Mouse (Mus musculus) forebrain, embryonic 14.5 days (tissue): ENCODE measurements around the gene Tns1. TPM values are rescaled to one million over a fixed set of nuclear protein-coding genes. Genes with fewer than 3 reads are reported as not detected.

Experiments used
- ATAC-seq: fragments of 200-750 bp; cut with Nextera tagmentation; 2 replicates; pipeline ENCODE4 v1.8.0; 2017; ENCODE audit warnings: mild to moderate bottlenecking, moderate library complexity
- DNase-seq: peaks from one replicate; pipeline ENCODE4 v3.0.0-alpha.2; 2015; ENCODE audit warnings: low spot score
- H3K27ac ChIP-seq: fragments of 300-500 bp; sonication (generic); 2 replicates; pipeline ENCODE4 v1.5.1; 2014; ENCODE audit warnings: low read depth, mild to moderate bottlenecking, control low read depth, low read length, moderate library complexity
- H3K27me3 ChIP-seq: fragments of 300-500 bp; sonication (generic); replicated peaks from 2 replicates; pipeline ENCODE4 v1.6.1; 2014; ENCODE audit warnings: low read length, control low read depth, mixed read lengths; ENCODE audit not compliant: control insufficient read depth, insufficient read depth
- H3K36me3 ChIP-seq: fragments of 300-500 bp; sonication (generic); 2 replicates; pipeline ENCODE4 v1.6.1; 2014; ENCODE audit warnings: low read length, control low read depth; ENCODE audit not compliant: control insufficient read depth, insufficient read depth
- H3K4me1 ChIP-seq: fragments of 300-500 bp; sonication (generic); 2 replicates; pipeline ENCODE4 v1.6.1; 2014; ENCODE audit warnings: antibody characterized with exemption, low read length, control low read depth; ENCODE audit not compliant: control insufficient read depth, insufficient read depth
- H3K4me2 ChIP-seq: fragments of 300-500 bp; sonication (generic); 2 replicates; pipeline ENCODE4 v1.6.1; 2014; ENCODE audit warnings: mild to moderate bottlenecking, control low read depth, low read length
- H3K4me3 ChIP-seq: fragments of 300-500 bp; sonication (generic); 2 replicates; pipeline ENCODE4 v1.5.1; 2014; ENCODE audit warnings: low read depth, low read length, control low read depth
- H3K9ac ChIP-seq: fragments of 300-500 bp; sonication (generic); 2 replicates; pipeline ENCODE4 v1.6.1; 2014; ENCODE audit warnings: mild to moderate bottlenecking, low read length, control low read depth, moderate library complexity
- H3K9me3 ChIP-seq: fragments of 300-500 bp; sonication (generic); replicated peaks from 2 replicates; pipeline ENCODE4 v1.6.1; 2016; ENCODE audit warnings: low read length, control low read depth, mixed read lengths; ENCODE audit not compliant: control insufficient read depth
- WGBS: fragments of 180-500 bp; shearing (Covaris S2); extraction: QIAGEN DNeasy Blood & Tissue Kit; methylation state at CpG from one replicate; pipeline ENCODE4 v1.1.7; 2014; 5-methylcytosine and 5-hydroxymethylcytosine counted together
- polyA plus RNA-seq: library from polyadenylated mRNA; unstranded; fragments of >200 nt; fragmentation: Nextera tagmentation; extraction: Ambion mirVana; gene quantifications from 2 replicates; pipeline ENCODE4 v1.2.1, GENCODE M21; 2014

Gene Tns1
- polyA plus RNA-seq, 1 experiment from 2014 or later, result 7.7 TPM

GRCm38 (mm10) chr1:74098004-74099000 is 25.9 kb downstream of the Tns1 start:
- peak overlapping the region; percentile 90 for H3K4me2 ChIP-seq
- H3K27ac ChIP-seq, result peak overlapping the region; percentile 88
- peak overlapping the region; percentile 78 for H3K9ac ChIP-seq
- peaks cover 29% of the 10 kb centered on the region for H3K4me1 ChIP-seq
- no peaks in the 10 kb centered on the region for H3K36me3 ChIP-seq
- DNase-seq (peak; percentile 85), ATAC-seq (peak; percentile 76)
- H3K27me3 ChIP-seq, result 0 out of 2 replicates have a peak, but pooled peaks cover 4% of the 10 kb centered on the region
- peak overlapping the region; percentile 54 for H3K4me3 ChIP-seq
- H3K9me3 ChIP-seq, result no peaks in the 10 kb centered on the region
- WGBS, result under 1% methylated on average over 56 of the region's 58 CpGs

- 66% methylated on average over 3 of the region's 3 CpGs for WGBS
- 0 out of 2 replicates have a peak, but pooled peaks cover 4% of the 10 kb centered on the region for H3K27me3 ChIP-seq
- no peak for ATAC-seq
- H3K4me3 ChIP-seq, result no peak overlapping the region
- H3K27ac ChIP-seq, result no peak overlapping the region
- H3K9me3 ChIP-seq, result no peaks in the 10 kb centered on the region
- no peaks in the 10 kb centered on the region for H3K36me3 ChIP-seq
- no peak for DNase-seq
- H3K9ac ChIP-seq, result no peak overlapping the region
- no peak overlapping the region for H3K4me2 ChIP-seq
- peaks cover 21% of the 10 kb centered on the region for H3K4me1 ChIP-seq
These were observed 28.5 kb downstream of the Tns1 start for GRCm38 (mm10) chr1:74095728-74096127.

DNA sequence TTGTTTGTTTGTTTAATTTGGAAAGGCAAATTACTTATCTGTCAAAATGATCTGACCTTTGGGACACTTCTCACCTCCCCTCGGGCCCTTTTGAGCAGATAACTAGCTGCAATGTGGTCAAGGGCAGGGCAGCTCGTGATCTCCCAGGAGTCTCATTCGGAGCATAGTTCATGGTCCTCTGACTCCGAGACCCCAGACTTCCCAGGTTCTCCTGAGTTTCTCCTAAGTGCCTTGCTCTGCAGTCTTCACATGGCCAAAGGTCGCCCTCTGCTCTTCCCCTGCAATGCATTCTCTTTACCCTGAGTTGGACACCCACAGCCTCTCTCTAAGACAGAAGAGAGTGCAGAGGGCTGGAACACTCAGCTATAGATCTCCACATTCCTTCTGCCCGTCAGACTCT is 29.0 kb downstream of the Tns1 start:
- Histone ChIP-seq H3K4me2 (no peak overlapping the region), H3K27ac (no peak overlapping the region), H3K36me3 (no peaks in the 10 kb centered on the region), H3K27me3 (0 out of 2 replicates have a peak, but pooled peaks cover 4% of the 10 kb centered on the region), H3K4me1 (peaks cover 21% of the 10 kb centered on the region), H3K9ac (no peak overlapping the region), H3K9me3 (no peaks in the 10 kb centered on the region), H3K4me3 (no peak overlapping the region)
- DNase-seq (no peak), ATAC-seq (no peak)
- WGBS, result 80% methylated on average over 6 of the region's 6 CpGs

DNA sequence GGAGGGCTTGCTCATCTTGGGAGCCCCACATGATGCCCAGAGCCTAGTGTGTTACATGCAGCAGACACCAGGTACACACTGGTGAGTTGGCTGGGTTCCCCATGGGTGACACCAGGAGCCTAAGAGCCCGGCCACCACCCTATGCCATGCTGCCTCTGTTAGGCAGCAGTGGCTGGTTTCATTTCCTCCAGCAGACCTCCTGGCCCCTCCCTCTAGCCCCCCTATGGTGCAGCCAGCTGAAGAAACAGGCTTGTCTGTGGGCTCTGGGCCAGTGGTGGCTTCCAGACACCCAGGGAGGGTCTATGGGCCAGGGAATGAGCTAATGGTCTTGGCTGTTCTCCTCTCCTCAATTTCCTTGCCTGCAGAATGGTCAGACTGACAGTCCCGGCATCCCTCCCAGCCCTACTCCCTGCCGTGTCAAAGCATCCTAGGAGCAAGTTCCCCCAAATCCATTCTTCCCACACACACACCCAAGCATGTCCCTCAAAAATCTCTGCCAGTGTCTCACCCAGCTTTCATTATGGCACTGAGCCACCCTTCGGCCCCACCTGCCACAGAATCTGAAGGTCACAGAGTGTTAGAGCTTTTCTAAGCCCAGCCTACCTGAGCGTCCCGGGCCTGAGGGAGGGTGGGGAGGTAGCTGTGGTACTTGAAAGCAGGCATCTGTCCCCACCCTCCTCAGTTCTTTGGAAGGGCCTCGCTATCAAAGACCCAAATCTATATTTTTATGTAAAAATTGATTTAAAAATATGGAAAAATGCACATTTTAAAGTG is 29.6 kb downstream of the Tns1 start:
- WGBS, result 46% methylated on average over 7 of the region's 7 CpGs
- H3K27ac ChIP-seq, result no peak overlapping the region
- no peaks in the 10 kb centered on the region for H3K36me3 ChIP-seq
- H3K9ac ChIP-seq, result no peak overlapping the region
- no peak overlapping the region for H3K4me3 ChIP-seq
- DNase-seq (peak; percentile 83), ATAC-seq (peak; percentile 33; the same call in 1 of the 2 replicates)
- 0 out of 2 replicates have a peak overlapping the region, but pooled peaks have one; percentile 7 for H3K4me2 ChIP-seq
- 0 out of 2 replicates have a peak, but pooled peaks cover 4% of the 10 kb centered on the region for H3K27me3 ChIP-seq
- H3K4me1 ChIP-seq, result peaks cover 21% of the 10 kb centered on the region
- no peaks in the 10 kb centered on the region for H3K9me3 ChIP-seq

DNA sequence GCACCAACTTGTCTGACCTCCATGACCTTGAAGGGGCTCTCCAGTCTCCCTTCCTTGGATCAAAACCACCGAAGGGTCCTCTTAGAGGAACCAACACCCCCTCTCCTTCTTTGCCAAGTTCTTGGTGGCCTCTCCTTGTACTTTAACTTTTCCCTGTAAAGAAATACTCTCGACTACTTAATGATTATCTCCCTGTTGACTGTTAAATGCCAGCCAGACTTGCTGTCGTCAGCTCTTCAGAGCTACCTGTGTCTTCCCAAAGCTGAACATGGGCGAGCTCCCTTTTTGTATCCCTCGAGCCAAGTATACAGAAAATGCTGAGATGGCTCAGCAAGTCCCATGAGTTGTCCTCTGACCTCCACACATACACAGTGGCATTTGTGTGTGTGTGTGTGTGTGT is 30.8 kb downstream of the Tns1 start:
- Histone ChIP-seq H3K27me3 (0 out of 2 replicates have a peak, but pooled peaks cover 4% of the 10 kb centered on the region), H3K4me2 (no peak overlapping the region), H3K9ac (no peak overlapping the region), H3K36me3 (no peaks in the 10 kb centered on the region), H3K27ac (no peak overlapping the region), H3K9me3 (no peaks in the 10 kb centered on the region), H3K4me3 (no peak overlapping the region), H3K4me1 (peaks cover 18% of the 10 kb centered on the region)
- ATAC-seq (no peak), DNase-seq (no peak)
- 87% methylated on average over 5 of the region's 5 CpGs for WGBS

GRCm38 (mm10) chr1:74092242-74092641 is 32.0 kb downstream of the Tns1 start:
- 61% methylated on average over 10 of the region's 10 CpGs for WGBS

GRCm38 (mm10) chr1:74091611-74092224 is 32.5 kb downstream of the Tns1 start:
- H3K9ac ChIP-seq, result peak overlapping the region; percentile 45
- 52% methylated on average over 6 of the region's 6 CpGs for WGBS
- DNase-seq (no peak), ATAC-seq (no peak)
- H3K36me3 ChIP-seq, result no peaks in the 10 kb centered on the region
- H3K9me3 ChIP-seq, result no peaks in the 10 kb centered on the region
- 0 out of 2 replicates have a peak, but pooled peaks cover 3% of the 10 kb centered on the region for H3K27me3 ChIP-seq
- peak overlapping the region; percentile 9; the same call in 1 of the 2 replicates for H3K27ac ChIP-seq
- peaks cover 9% of the 10 kb centered on the region for H3K4me1 ChIP-seq
- H3K4me3 ChIP-seq, result no peak overlapping the region
- H3K4me2 ChIP-seq, result no peak overlapping the region

More at GRCm38 (mm10) chr1:74092242-74092641, 32.0 kb downstream of the Tns1 start:
- no peak overlapping the region for H3K4me2 ChIP-seq
- no peak overlapping the region for H3K27ac ChIP-seq
- no peak overlapping the region for H3K4me3 ChIP-seq
- no peaks in the 10 kb centered on the region for H3K36me3 ChIP-seq
- H3K4me1 ChIP-seq, result peaks cover 9% of the 10 kb centered on the region
- H3K27me3 ChIP-seq, result 0 out of 2 replicates have a peak, but pooled peaks cover 4% of the 10 kb centered on the region
- H3K9me3 ChIP-seq, result no peaks in the 10 kb centered on the region
- ATAC-seq (peak; percentile 29; the same call in 1 of the 2 replicates), DNase-seq (no peak)
- H3K9ac ChIP-seq, result no peak overlapping the region

- DNase-seq (no peak), ATAC-seq (no peak)
- no peaks in the 10 kb centered on the region for H3K27me3 ChIP-seq
- no peaks in the 10 kb centered on the region for H3K36me3 ChIP-seq
- no peak overlapping the region for H3K4me2 ChIP-seq
- no peak overlapping the region; the same call in 1 of the 2 replicates for H3K9ac ChIP-seq
- WGBS, result 37% methylated on average over 6 of the region's 7 CpGs
- peak overlapping the region; percentile 9; the same call in 1 of the 2 replicates for H3K27ac ChIP-seq
- no peak overlapping the region for H3K4me3 ChIP-seq
- H3K9me3 ChIP-seq, result no peaks in the 10 kb centered on the region
- peaks cover 9% of the 10 kb centered on the region for H3K4me1 ChIP-seq
These were observed 33.1 kb downstream of the Tns1 start for GRCm38 (mm10) chr1:74091138-74091537.
